Mouse (Mus musculus) mature B cell (primary cell): ENCODE data around the gene Olfr199.
"Not testable (repeated sequence)": the region's sequence is repeated elsewhere in the genome, so short reads cannot be mapped to it uniquely, and the experiment has no call there.

Experiments used
- in situ Hi-C: fragments of 300-500 bp; cut with MboI; formaldehyde crosslinking; loops from 2 replicates; pipeline ENCODE4 v1.14.3; 2019

Olfr199 gene

DNA sequence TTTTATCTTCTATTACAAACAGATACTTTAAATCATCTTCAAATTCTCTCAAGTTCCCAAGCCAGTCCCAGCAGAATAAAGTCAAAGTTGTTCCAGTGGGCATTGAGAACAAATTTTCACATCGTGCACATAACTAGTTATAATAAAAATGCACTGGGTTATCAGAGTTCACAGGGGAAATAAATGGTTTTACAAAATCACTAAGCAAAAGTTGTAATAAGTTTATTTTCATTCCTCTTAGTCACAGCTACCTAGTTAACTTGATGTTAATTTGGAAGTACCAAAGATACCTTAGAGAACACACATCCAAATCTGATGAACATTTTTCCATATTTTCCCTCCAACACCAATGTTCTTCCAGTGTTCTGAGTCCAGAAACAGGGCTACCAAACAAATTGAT, at the start of gene Olfr199:
TSS of gene Olfr199 (minus strand) at position 101 of the 400 bp plus-strand sequence.
- in situ Hi-C loops = not testable (repeated sequence)

- in situ Hi-C loops = not testable (repeated sequence)
These were observed 49.5 kb upstream of the Olfr199 start for GRCm38 (mm10) chr16:59269097-59269496.

DNA sequence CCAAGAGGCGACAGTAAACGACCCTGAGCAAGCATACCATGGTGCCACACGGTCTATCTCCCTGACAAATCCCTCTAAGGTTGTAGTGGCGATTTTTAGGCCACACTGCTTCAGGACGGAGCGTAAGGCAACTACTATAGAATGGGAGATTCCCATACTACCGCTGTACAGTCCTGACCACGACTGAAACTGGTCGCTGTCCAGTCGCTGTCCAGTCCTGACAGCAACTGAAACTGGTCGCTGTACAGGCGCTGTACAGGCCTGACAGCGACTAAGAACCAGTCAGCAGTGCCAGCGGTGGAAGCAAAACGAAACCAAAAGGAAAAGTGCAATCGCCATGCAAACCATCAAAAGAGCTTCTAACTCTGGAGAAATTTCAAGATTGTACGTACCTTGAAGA, 30.1 kb upstream of the Olfr199 start:
- in situ Hi-C loops = no loop called here

DNA sequence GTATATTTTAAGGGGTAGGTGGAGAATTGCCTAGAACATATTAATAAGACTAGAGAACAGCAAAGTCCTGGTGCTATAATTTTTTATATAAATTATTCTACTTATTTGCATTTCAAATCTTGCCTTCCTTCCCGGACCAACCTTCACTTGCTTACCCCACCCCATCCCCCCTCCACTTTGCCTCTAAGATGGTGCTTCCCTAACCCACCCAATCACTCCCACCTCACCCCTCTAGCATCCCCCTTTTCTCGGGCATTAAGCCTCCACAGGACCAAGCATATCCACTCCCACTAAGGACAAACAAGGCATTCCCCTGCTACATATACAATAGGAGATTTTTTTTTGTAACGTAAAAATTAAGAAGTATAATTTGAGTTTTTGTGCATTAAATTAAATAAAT, 1.7 kb downstream of the Olfr199 start:
- in situ Hi-C loops = not testable (repeated sequence)

DNA sequence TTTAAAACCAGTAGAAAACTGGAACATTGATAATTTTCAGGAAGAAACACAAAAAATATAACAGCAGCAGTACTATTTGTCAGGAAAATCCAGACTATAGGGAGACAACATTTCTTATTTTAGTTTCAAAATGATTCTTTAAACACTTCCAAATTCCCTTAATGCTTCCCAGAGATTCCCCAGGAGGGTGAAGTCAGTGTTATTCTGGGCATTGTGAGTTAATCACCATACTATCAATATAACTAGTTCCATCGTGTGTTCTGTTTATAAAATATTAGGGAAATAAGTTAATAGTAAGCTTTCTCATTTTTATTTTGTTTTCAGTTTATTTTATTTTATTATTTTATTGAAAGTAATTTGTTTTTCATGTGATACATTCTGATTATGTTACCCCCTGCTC, 16.1 kb downstream of the Olfr199 start, which contains the start of gene Olfr198:
TSS of gene Olfr198 (minus strand) at position 101 of the 400 bp plus-strand sequence.
- in situ Hi-C loops = not testable (repeated sequence)

GRCm38 (mm10) chr16:59170354-59170753, 49.2 kb downstream of the Olfr199 start, which contains the start of gene Olfr196:
TSS of gene Olfr196 (minus strand) at chr16:59170454.
- in situ Hi-C loops = no loop called here
